Mouse (Mus musculus): ENCODE data around the gene Rftn1. TPM values are rescaled to one million over a fixed set of nuclear protein-coding genes. Genes with fewer than 3 reads are reported as not detected.
A peak's percentile ranks its signal among the peaks of the same experiment; 100 is the strongest.

The Rftn1 gene
- total RNA-seq, 1 experiment from 2014 or later, result 68.2 TPM

GRCm38 (mm10) chr17:50182542-50182951 lies 7.9 kb downstream of the Rftn1 start:
- ATAC-seq (replicated peaks; ENCODE audit: insufficient number of reproducible peaks, low FRiP score, low TSS enrichment, poor library complexity, severe bottlenecking), result peak; percentile 48

- ATAC-seq (replicated peaks; ENCODE audit: insufficient number of reproducible peaks, low FRiP score, low TSS enrichment, poor library complexity, severe bottlenecking), result 0 out of 2 replicates have a peak, but pooled peaks have one; percentile 37
These were observed 9.4 kb downstream of the Rftn1 start for GRCm38 (mm10) chr17:50180899-50181570.

GRCm38 (mm10) chr17:50173776-50174175 lies 16.7 kb downstream of the Rftn1 start:
- ATAC-seq (replicated peaks; ENCODE audit: insufficient number of reproducible peaks, low FRiP score, low TSS enrichment, poor library complexity, severe bottlenecking), result no peak

GRCm38 (mm10) chr17:50173368-50173767 lies 17.1 kb downstream of the Rftn1 start:
- ATAC-seq (replicated peaks; ENCODE audit: insufficient number of reproducible peaks, low FRiP score, low TSS enrichment, poor library complexity, severe bottlenecking), result 0 out of 2 replicates have a peak, but pooled peaks have one; percentile 9

- no peak for ATAC-seq (replicated peaks; ENCODE audit: insufficient number of reproducible peaks, low FRiP score, low TSS enrichment, poor library complexity, severe bottlenecking)
These were observed 17.7 kb downstream of the Rftn1 start for GRCm38 (mm10) chr17:50172795-50173194.

GRCm38 (mm10) chr17:50170935-50171545 lies 19.4 kb downstream of the Rftn1 start:
- ATAC-seq (replicated peaks; ENCODE audit: insufficient number of reproducible peaks, low FRiP score, low TSS enrichment, poor library complexity, severe bottlenecking), result no peak

- ATAC-seq (replicated peaks; ENCODE audit: insufficient number of reproducible peaks, low FRiP score, low TSS enrichment, poor library complexity, severe bottlenecking), result peak; percentile 66
These were observed 20.5 kb downstream of the Rftn1 start for GRCm38 (mm10) chr17:50169946-50170427.

- ATAC-seq (replicated peaks; ENCODE audit: insufficient number of reproducible peaks, low FRiP score, low TSS enrichment, poor library complexity, severe bottlenecking), result no peak
These were observed 29.3 kb downstream of the Rftn1 start for GRCm38 (mm10) chr17:50160904-50161805.

- ATAC-seq (replicated peaks; ENCODE audit: insufficient number of reproducible peaks, low FRiP score, low TSS enrichment, poor library complexity, severe bottlenecking), result no peak
These were observed 30.1 kb downstream of the Rftn1 start for GRCm38 (mm10) chr17:50160357-50160756.

- no peak for ATAC-seq (replicated peaks; ENCODE audit: insufficient number of reproducible peaks, low FRiP score, low TSS enrichment, poor library complexity, severe bottlenecking)
These were observed 30.7 kb downstream of the Rftn1 start for GRCm38 (mm10) chr17:50159816-50160215.

- peak; percentile 25 for ATAC-seq (replicated peaks; ENCODE audit: insufficient number of reproducible peaks, low FRiP score, low TSS enrichment, poor library complexity, severe bottlenecking)
These were observed 31.9 kb downstream of the Rftn1 start for GRCm38 (mm10) chr17:50158565-50158964.

GRCm38 (mm10) chr17:50157190-50158150 lies 33.0 kb downstream of the Rftn1 start:
- ATAC-seq (replicated peaks; ENCODE audit: insufficient number of reproducible peaks, low FRiP score, low TSS enrichment, poor library complexity, severe bottlenecking), result peak; percentile 75

GRCm38 (mm10) chr17:50152085-50152484 lies 38.4 kb downstream of the Rftn1 start:
- ATAC-seq (replicated peaks; ENCODE audit: insufficient number of reproducible peaks, low FRiP score, low TSS enrichment, poor library complexity, severe bottlenecking), result no peak

- no peak for ATAC-seq (replicated peaks; ENCODE audit: insufficient number of reproducible peaks, low FRiP score, low TSS enrichment, poor library complexity, severe bottlenecking)
These were observed 39.2 kb downstream of the Rftn1 start for GRCm38 (mm10) chr17:50151208-50151723.

GRCm38 (mm10) chr17:50150416-50151207 lies 39.9 kb downstream of the Rftn1 start:
- no peak for ATAC-seq (replicated peaks; ENCODE audit: insufficient number of reproducible peaks, low FRiP score, low TSS enrichment, poor library complexity, severe bottlenecking)

GRCm38 (mm10) chr17:50149690-50150210 lies 40.7 kb downstream of the Rftn1 start:
- ATAC-seq (replicated peaks; ENCODE audit: insufficient number of reproducible peaks, low FRiP score, low TSS enrichment, poor library complexity, severe bottlenecking), result no peak

Measured in monocyte, adult 5-6 weeks (primary cell).